Mouse (Mus musculus): ENCODE measurements around the gene Shb.

The Shb gene

DNA sequence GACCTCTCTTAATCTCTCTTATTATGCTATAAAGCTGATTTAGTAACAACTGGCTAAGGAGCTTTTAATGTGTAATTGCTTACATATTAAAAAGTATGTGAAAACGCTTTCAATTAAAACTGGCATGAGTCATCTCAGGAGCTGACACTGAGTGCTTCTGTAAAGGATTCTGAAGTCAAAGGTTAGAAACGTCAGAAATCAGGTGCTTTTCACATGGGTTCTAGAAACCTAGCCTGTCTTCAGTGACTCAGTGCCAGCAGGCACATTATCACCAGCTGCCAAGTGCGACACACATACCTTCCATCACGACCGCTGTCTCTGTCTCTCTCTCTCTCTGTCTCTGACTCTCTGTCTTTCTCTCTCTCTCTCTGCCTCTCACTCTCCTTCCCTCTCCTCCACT lies 47.2 kb downstream of the Shb start:
- DNase-seq (ENCODE audit: extremely low read depth, low read depth, low spot score), result no peak

DNA sequence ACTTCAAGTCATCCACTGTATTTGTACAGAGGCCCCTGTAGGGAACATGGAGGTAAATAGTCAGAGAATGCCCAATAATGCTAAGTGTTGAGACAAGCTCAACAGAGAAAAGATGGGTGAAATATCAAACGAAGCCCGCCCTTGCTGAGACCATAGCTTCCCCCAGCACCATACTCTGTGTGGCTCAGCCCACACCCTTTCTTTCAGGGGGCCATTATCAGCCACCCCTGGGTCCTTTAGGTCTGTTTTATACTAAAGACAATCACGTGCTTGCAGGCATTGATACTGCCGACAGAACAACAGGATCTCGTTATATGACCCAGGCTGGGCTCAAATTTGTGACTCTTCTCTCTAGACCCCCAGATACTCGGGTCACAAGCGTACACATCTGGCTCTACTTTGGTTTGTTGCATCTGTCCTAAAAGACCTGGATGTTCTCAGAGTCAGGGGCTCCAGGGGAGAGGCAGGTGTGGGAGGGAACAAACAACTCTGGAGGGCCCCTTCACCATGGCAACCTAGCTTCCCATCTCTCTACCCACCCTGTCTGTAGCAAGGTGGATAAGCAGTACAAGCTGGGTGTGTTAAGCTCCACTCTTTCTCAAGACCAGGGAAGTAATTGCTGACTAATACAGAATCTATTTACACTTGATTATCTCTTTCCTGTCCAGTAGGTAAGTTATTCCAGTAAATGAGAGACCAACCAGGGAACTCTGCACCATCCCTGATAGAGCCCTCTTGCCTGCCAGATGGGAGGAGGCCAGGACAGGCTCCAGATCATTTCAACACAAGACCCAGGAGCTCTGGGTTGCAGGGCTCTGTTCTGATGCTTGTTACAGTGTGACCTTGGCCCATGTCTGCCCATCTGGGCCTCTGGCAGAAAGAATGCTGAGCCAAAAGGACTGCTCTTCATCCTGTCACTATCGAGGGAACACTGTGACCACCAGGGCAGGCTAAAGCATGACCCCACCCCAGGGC lies 48.7 kb downstream of the Shb start:
- DNase-seq (ENCODE audit: extremely low read depth, low read depth, low spot score), result no peak

DNA sequence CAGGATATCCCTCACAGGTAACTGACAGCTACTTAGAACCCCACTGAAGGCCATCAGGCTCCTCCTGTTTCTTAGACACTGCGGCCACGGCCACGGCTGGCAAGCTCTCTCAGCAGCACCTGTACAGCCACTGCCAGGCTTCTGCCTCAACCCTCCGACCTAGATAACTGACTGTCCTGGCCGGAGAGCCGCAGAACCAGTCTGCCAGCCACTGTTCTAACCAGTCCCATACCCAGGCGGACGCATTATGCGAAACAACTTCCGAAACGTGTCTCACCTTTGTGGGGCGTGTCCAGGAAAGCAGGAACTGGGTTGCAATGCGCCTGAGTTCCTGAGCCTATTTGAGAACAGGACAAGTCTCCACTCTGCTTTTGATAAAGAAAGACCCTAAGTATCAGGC lies 50.0 kb downstream of the Shb start:
- no peak for DNase-seq (ENCODE audit: extremely low read depth, low read depth, low spot score)

DNA sequence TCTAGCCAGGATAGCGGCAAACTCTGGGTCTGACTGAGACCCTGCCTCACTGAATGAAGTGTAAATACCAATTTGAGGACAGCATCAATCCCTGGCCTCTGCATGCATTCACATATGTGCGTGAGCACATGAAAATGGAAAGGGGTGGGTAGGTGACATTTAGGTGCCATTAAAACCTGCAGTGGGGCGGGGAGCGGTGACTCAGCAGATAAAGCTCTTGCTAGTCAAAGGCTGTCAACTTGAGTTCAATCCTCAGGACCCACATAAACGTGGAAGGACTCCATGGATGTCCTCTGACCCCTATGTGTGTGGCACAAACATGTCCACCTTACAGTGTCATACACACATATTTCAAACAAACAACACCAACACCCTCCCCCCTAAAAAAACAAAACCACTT lies 50.8 kb downstream of the Shb start:
- DNase-seq (ENCODE audit: extremely low read depth, low read depth, low spot score), result no peak

DNA sequence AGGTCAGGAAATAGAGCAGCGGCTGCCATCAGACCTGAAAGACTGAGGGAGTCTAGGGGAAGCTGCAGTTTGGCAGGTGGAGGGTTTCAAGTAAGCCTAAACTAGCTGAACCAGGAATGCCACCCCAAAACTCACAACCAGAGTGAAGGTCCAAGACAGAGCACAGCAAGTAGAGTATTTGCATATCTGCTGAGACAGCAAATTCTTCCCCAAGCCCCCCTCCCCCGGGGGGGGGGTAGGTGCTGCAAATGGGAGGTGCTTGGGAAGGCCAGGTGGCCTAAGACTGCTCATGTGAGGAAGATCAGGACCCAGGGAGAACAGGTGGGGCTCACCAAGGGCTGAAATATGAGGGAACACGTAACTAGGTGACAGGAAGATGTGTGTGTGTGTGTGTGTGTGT lies 51.7 kb downstream of the Shb start:
- no peak for DNase-seq (ENCODE audit: extremely low read depth, low read depth, low spot score)

DNA sequence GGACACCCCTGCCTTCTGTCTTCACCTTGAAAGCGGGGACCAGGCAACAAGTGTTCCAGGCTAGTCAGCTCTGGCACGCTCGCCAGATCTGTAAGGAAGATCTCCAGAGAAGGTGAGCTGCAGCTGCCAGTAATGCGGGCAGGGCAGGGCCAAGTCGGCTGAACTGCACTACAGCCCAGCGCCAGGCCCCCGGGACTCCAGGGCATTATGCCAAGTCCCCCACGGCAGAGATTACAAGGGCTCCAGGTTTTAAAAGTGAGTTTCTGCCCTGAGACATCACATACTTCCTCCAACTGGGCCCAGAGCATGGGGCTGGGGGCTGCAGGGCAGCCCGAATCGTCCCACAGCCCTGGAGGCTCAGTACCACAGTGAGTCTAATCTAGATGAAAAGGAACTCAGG lies 52.8 kb downstream of the Shb start:
- no peak for DNase-seq (ENCODE audit: extremely low read depth, low read depth, low spot score)

DNA sequence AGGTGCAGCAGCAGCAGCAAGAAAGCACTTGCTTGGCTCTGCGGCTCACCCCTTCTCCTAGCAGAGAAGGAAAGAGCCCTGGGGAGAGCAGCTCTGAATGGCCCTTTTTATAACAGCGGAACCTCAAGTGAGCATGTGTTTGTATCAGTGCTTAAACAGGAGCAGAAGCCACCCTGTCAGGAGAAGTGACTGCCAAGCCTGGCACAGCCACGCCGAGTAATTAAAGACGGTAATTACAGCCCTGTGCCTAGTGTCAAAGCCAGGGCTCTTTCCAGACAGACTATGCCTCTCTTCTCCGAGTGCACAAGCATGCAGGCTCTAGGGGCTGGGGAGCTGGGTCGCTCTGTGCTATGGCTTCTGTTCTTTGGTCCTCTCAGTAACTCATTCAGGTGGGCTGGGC lies 54.1 kb downstream of the Shb start:
- no peak for DNase-seq (ENCODE audit: extremely low read depth, low read depth, low spot score)

DNA sequence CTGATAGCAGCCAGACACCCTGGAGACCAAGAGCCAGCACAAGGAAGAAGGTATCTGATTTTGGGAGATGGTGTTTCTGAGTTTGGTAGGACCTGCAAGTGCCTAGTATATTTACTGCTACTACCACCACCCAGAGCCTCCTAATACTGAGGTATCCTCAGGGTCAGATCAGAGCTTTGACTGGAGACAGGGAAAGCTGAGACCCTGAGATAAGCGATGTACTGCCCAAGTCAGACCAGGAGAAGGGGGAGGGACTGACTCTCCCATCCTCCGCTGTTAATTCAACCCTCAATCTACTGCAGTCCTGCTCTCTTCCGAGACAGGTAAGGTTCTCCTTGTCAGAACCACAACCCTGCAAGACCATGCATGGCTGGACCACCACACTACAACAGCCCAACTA lies 55.2 kb downstream of the Shb start:
- DNase-seq (ENCODE audit: extremely low read depth, low read depth, low spot score), result no peak

DNA sequence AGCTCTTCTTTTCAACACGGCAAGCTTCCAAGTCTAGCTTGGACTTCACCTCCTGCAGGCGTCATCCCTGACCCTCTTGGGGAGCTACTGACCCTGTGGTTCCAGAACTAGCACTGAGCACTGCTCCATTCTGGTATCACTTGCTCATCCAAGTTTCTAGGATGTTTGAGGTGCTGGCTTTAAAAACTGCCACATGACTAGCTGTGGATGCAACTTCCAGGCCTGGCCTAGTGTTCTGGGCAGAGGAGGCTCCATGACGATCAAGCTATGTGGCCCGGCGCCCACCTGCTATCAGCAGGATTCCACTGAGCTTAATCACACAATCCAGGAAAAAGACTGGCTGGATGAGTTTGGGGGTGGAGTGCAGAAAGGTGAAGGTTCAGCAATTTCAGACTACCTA lies 57.4 kb downstream of the Shb start:
- DNase-seq (ENCODE audit: extremely low read depth, low read depth, low spot score), result no peak

DNA sequence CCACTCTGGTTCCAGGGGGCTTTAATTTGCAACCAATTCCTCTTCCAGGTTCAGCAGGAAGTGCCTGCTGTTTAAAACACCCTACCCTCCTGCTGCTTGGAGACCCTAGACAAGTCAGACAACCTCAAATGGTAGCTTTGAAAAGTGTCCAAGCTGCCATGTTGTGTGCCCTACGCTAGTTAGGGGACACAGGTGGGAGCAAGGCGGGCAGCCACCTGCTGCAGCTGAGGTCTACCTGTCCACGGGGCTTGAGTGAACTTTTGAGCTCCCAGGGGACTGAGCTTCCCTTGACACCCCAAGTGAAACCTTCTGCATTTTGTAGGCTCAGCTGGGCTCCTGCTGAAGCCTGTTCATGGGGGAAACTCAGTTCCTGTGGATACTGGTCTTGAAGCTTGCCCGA lies 58.1 kb downstream of the Shb start:
- DNase-seq (ENCODE audit: extremely low read depth, low read depth, low spot score), result no peak

DNA sequence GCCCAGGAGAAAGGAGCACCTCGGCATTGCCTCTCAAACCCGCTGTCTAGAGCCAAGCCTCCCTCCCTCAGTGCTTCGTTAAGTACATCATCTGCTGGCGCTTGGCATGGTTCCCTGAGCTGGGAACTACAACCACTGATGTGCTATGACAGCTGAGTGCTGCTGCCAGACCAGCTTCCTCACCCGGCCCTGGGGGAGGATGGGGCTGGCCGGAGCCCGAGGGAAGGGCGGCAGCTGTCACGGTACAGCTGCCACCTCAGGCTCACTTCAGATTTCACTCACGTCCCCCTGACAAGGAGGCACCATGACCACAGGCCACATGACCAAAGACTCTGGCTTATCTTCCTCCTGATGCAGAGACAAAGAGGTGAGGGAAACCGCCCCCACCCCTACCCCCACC lies 59.1 kb downstream of the Shb start:
- no peak for DNase-seq (ENCODE audit: extremely low read depth, low read depth, low spot score)

DNA sequence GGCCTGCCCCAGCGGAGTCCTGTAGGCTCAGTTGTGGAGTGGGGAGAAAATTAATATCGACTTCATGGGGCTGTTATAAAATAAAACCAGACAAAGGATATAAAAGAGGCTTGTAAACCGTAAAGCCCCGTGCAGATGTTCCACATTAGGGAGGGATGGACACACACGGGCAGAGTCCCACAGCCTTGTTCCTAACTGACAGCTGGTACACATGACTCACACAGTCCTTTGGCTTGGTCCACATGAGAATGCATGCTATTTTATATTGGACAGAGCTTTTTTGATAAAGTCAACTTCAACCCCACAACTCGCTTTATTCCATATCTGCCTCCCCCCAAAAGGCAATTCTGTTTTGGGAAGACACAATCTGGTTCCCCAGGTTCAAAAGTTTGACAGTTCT lies 59.6 kb downstream of the Shb start:
- DNase-seq (ENCODE audit: extremely low read depth, low read depth, low spot score), result no peak

DNA sequence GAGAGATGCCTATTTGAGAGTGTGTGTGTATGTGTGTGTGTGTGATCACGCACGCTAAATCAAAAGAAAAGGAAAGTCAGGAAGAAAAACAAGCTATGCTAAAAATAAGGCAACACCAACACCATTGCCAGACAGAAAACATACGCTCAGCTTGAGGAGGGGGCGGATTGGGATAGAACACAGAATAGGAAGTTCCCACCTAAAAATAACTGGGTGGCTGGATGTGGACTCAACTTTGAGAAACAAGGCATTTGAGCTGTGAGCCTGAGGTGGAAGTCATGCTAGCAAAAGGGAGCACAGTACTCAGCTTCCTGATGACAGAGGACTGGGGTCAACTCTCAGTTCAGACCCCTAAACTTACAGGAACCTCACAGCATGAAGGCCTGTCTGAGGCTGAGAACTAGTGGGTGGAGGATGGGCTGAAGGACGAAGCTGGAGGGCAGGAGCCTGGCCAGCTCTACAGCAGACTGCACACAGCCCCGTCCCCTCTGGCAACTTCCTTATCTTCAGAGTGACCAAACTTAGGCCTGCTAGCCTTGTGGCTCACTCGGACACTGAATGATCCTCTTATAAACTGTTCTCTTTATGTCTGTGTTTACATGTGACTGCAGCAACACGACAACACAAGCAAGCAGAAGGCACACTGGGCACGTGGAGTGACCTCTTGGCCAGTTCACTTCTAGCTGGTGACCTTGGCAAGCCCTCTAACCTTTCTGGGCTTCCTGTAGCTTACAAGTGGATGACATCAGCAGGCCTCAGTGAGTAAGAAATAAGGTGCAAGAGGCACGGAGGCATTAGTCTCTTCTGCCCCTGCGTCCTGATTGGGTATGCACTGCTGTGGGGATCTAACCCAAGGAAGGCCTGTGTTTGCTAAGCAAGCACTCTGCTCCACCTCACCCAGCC lies 60.4 kb downstream of the Shb start:
- DNase-seq (ENCODE audit: extremely low read depth, low read depth, low spot score), result no peak

DNA sequence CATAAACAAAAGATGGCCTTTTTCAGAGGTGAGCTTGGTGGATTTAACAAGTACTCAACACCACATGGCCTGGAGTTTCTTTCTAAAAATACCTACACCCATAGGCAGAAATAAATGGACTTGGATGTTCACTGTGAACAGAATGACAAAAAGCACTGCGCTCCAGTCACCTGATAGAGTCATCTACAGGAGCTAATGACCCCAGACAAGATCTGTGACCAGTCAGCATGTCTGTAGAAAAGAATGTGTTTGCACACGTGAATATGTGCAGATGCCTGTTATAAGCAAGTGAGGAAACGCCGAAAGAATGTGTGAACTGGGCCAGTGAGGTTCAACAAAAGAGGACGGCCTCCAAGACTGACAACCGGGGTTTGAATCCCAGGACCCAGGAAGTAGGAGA lies 63.2 kb downstream of the Shb start:
- DNase-seq (ENCODE audit: extremely low read depth, low read depth, low spot score), result no peak

DNA sequence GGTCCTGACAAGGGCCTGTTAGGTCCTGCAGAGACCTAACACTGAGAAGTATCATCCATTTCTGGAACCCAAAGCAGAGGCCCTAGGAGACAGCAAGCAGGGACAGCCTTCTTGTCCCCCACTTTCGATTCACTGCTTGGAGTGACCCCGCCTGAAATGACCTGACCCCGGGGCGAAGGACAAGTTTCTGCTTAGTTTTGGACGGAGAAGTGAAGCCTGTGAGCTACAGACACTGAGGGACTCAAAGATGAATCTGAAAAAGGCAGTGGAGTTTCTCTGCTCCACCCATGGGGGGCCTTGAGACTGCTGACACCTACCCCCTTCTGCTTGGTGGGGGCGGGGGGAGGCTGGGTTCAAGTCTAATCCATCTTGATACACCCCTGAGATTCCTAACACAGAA lies 63.8 kb downstream of the Shb start:
- DNase-seq (ENCODE audit: extremely low read depth, low read depth, low spot score), result no peak

DNA sequence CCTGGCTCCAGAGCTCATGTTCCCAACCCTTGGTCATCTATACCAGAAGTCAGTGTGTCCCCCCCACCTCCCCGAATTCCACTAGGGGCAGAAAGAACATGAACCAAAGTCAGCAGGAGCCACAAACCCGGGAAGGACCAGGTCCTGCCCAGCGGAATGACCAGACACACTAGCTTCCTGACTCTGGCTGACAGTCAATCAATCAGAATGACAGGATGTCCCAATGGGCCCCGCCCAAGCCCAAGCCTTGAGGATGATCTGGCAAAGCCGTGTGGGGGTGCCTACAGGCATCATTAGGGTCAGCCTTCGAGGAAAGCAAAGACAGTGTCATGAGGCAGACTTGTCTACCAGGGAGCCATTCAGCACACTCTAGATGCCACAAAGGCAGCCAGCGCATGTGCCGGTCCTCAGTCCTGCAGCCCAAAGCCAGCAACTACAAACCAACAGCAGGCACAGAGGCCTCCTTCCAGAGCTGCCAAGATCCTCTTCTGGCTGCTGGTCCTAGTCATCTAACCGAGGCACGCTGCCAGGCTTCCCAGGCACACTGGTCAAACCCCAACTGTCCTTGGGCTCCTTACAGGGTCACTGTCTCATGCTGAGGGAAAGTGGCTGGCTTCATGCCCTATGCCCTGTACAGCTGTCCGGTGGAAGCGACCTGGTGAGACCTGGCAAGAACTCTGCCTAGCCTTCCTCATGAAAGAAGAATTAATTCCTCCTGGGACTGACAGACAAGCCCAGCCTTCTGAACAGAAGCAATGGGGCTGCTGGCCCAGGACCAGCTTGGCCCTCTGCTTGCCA lies 65.0 kb downstream of the Shb start:
- no peak for DNase-seq (ENCODE audit: extremely low read depth, low read depth, low spot score)

DNA sequence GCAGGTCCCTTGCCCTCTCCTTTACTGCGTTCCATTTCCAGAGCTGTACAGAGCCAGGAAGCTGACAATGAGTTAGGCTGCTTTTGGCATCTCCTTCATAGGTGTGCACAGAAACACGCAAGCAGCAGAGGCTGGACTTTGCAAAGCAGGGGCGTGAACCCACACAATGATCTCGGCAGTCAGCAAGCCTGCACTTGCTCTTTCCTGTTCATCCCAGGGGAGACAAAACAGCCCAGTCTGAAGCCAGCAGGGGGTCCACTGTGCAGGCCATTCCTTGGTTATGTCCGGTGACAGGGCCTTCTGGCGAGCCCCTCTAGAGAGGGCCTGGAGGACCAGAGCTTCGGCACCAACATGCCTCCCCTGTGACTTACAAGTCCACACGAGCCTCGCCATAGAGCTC lies 67.3 kb downstream of the Shb start:
- DNase-seq (ENCODE audit: extremely low read depth, low read depth, low spot score), result no peak

DNA sequence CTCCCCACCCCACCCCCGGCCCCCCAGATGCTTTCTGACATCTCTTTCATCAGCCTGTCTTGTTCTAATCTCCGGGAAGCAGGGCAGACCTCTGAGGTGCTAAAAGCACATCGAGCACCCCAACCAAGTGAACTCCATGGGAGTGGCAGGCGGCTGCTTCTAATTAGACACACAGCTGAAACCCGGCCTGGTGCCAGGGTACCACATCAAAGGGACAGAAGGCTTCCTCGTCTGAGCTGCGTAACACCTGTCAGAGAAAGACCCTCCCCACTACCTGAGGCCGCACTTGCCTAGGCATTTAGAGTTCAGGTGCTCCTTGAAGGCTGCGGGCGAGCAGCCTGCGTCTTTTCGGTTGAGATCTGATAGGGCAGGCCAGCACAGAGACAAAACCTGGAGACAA lies 67.7 kb downstream of the Shb start:
- no peak for DNase-seq (ENCODE audit: extremely low read depth, low read depth, low spot score)

DNA sequence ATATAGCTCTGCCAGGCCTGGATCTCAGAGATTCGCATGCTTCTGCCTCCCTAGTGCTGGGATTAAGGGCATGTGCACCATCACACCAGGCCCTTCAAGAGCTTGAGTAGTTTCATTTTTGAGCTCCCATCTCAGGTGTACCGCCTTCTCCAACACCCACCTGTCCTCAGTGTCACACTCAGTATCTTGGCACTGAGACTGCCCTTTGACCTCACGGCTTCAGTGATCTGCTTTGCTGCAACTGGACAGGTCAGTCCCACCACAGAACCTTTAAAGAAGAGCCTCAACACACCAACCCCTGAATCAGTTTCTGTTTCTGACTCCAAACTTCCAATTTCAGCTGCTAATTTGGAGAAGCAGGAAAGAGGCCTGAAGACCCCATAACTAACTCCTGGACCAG lies 68.1 kb downstream of the Shb start:
- DNase-seq (ENCODE audit: extremely low read depth, low read depth, low spot score), result no peak

DNA sequence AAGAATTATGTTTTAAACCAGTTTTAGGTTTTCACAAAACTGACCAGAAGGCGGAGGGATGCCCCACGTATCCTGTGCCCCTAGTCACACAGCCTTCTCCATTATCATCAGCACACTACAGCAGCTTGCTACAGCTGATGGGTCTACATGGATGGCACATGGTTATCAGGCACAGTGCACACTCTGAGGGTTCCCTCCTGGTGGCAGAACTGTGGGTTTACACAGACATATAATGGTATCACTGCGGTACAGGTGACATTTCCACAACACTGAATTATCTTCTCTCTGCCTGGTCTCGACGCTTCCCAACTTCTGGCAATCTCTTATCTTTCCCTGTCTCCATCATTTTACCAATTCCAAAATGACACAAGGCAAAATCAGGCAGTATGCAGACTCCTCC lies 69.6 kb downstream of the Shb start:
- no peak for DNase-seq (ENCODE audit: extremely low read depth, low read depth, low spot score)

DNA sequence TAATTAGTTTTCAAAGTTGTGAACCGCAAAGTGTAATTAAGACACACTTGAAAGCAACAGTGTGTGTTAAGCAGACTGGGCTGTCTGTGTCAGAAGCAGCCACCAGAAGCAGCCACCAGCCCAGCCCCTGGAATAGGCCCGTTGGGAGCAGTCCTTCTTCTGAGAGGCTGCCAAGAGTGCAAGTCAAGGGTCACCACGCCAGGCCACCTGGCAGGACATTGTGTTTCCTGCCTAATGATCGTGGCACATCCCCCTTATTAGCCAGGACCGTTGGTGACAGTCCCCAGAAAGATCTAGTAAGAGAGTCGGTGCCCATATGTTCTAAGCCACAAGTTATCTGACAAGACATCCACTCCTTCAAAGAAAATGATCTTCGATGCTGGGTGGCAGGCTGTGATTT lies 70.6 kb downstream of the Shb start:
- no peak for DNase-seq (ENCODE audit: extremely low read depth, low read depth, low spot score)
